Mouse (Mus musculus) 3T3-L1 (cell line): ENCODE results near the gene Ntm.

ENCODE experiments used
- DNase-seq: peaks from one replicate; pipeline ENCODE4 v3.0.0-alpha.2; 2015; ENCODE audit warnings: low read depth, low spot score

The Ntm gene

GRCm38 (mm10) chr9:29887924-29888323, 75.0 kb downstream of the Ntm start:
- DNase-seq = no peak

- no peak for DNase-seq
These were observed 78.9 kb downstream of the Ntm start for GRCm38 (mm10) chr9:29884062-29884461.

GRCm38 (mm10) chr9:29881614-29882013, 81.3 kb downstream of the Ntm start:
- no peak for DNase-seq

GRCm38 (mm10) chr9:29877583-29877982, 85.4 kb downstream of the Ntm start:
- DNase-seq = no peak

GRCm38 (mm10) chr9:29867746-29868145, 95.2 kb downstream of the Ntm start:
- no peak for DNase-seq

GRCm38 (mm10) chr9:29866824-29867223, 96.1 kb downstream of the Ntm start:
- DNase-seq = no peak

- no peak for DNase-seq
These were observed 96.8 kb downstream of the Ntm start for GRCm38 (mm10) chr9:29866101-29866500.

- no peak for DNase-seq
These were observed 97.4 kb downstream of the Ntm start for GRCm38 (mm10) chr9:29865502-29865901.

GRCm38 (mm10) chr9:29864886-29865285, 98.1 kb downstream of the Ntm start:
- no peak for DNase-seq

- no peak for DNase-seq
These were observed 100.5 kb downstream of the Ntm start for GRCm38 (mm10) chr9:29862408-29862807.

GRCm38 (mm10) chr9:29859256-29860048, 103.5 kb downstream of the Ntm start:
- no peak for DNase-seq

GRCm38 (mm10) chr9:29848735-29849455, 114.0 kb downstream of the Ntm start:
- DNase-seq = no peak

- DNase-seq = no peak
These were observed 125.6 kb downstream of the Ntm start for GRCm38 (mm10) chr9:29837344-29837743.

GRCm38 (mm10) chr9:29834911-29835310, 128.0 kb downstream of the Ntm start:
- no peak for DNase-seq

- no peak for DNase-seq
These were observed 129.2 kb downstream of the Ntm start for GRCm38 (mm10) chr9:29833781-29834180.

GRCm38 (mm10) chr9:29827240-29827660, 135.7 kb downstream of the Ntm start:
- DNase-seq = no peak

- no peak for DNase-seq
These were observed 137.7 kb downstream of the Ntm start for GRCm38 (mm10) chr9:29825236-29825635.

GRCm38 (mm10) chr9:29823716-29824115, 139.2 kb downstream of the Ntm start:
- no peak for DNase-seq

GRCm38 (mm10) chr9:29812685-29813084, 150.3 kb downstream of the Ntm start:
- DNase-seq = no peak

- no peak for DNase-seq
These were observed 156.2 kb downstream of the Ntm start for GRCm38 (mm10) chr9:29806790-29807189.

- DNase-seq = no peak
These were observed 158.5 kb downstream of the Ntm start for GRCm38 (mm10) chr9:29804483-29804882.

GRCm38 (mm10) chr9:29803738-29804285, 159.1 kb downstream of the Ntm start:
- DNase-seq = no peak
